Mouse (Mus musculus) neural tube, embryonic 11.5 days (tissue): ENCODE measurements around the gene Atp5d. TPM values are rescaled to one million over a fixed set of nuclear protein-coding genes. Genes with fewer than 3 reads are reported as not detected.
A peak's percentile ranks its signal among the peaks of the same experiment; 100 is the strongest.

Experiments
- ATAC-seq: fragments of 200-750 bp; cut with Nextera tagmentation; 2 replicates; pipeline ENCODE4 v1.8.0; 2017; ENCODE audit warnings: moderate number of reproducible peaks, mild to moderate bottlenecking, moderate TSS enrichment, moderate library complexity; ENCODE audit not compliant: insufficient read depth, low FRiP score, low TSS enrichment
- DNase-seq: peaks from one replicate; pipeline ENCODE4 v3.0.0-alpha.2; 2015; ENCODE audit warnings: low spot score
- H3K27ac ChIP-seq: fragments of 300-500 bp; sonication (generic); 2 replicates; pipeline ENCODE4 v1.5.1; 2014; ENCODE audit warnings: low read depth, mild to moderate bottlenecking, low read length
- H3K27me3 ChIP-seq: fragments of 300-500 bp; sonication (generic); 2 replicates; pipeline ENCODE4 v1.6.1; 2014; ENCODE audit warnings: mild to moderate bottlenecking, low read length, mixed read lengths; ENCODE audit not compliant: control insufficient read depth, insufficient read depth
- H3K36me3 ChIP-seq: fragments of 300-500 bp; sonication (generic); 2 replicates; pipeline ENCODE4 v1.6.1; 2014; ENCODE audit warnings: mild to moderate bottlenecking, low read length, moderate library complexity, mixed read lengths; ENCODE audit not compliant: control insufficient read depth, insufficient read depth
- H3K4me1 ChIP-seq: fragments of 300-500 bp; sonication (generic); 2 replicates; pipeline ENCODE4 v1.6.1; 2014; ENCODE audit warnings: low read length, mixed read lengths; ENCODE audit not compliant: control insufficient read depth, insufficient read depth
- H3K4me2 ChIP-seq: fragments of 300-500 bp; sonication (generic); 2 replicates; pipeline ENCODE4 v1.6.1; 2014; ENCODE audit warnings: low read depth, mild to moderate bottlenecking, moderate library complexity
- H3K4me3 ChIP-seq: fragments of 300-500 bp; sonication (generic); 2 replicates; pipeline ENCODE4 v1.5.1; 2014; ENCODE audit warnings: low read depth, low read length
- H3K9ac ChIP-seq: fragments of 300-500 bp; sonication (generic); 2 replicates; pipeline ENCODE4 v1.6.1; 2014; ENCODE audit warnings: mild to moderate bottlenecking, low read length
- H3K9me3 ChIP-seq: fragments of 300-500 bp; sonication (generic); 2 replicates; pipeline ENCODE4 v1.6.1; 2016; ENCODE audit warnings: low read length; ENCODE audit not compliant: control insufficient read depth
- WGBS: fragments of 180-500 bp; shearing (Covaris S2); extraction: QIAGEN DNeasy Blood & Tissue Kit; methylation state at CpG from one replicate; pipeline ENCODE4 v1.1.7; 2014; 5-methylcytosine and 5-hydroxymethylcytosine counted together
- polyA plus RNA-seq: library from polyadenylated mRNA; unstranded; fragments of >200 nt; fragmentation: Nextera tagmentation; extraction: Ambion mirVana; gene quantifications from 2 replicates; pipeline ENCODE4 v1.2.1, GENCODE M21; 2014

Gene Atp5d
- polyA plus RNA-seq, 1 experiment from 2014 or later = 386 TPM

DNA sequence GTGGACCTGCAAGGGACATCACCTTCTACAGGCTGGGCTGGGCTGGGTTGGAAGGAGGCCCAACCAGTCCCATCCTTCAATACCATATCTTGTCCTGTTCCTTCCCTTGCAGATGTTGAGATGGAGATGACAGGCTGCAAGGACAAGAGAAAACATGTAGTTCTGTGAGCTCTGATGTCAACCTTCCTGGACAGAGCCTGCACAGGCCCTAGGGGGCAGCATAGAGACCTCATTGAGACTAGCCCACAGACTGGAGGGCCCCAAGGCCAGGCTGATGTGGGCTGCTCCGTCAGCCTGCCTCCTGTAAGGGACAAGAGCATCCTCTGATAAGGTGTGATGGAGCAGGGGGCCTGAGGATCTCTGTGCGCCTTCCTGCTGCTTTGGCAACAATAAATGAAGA is 36.3 kb downstream of the Atp5d start:
- H3K9me3 ChIP-seq = no peaks in the 10 kb centered on the region
- no peak overlapping the region for H3K27ac ChIP-seq
- peaks cover 9% of the 10 kb centered on the region; the same call in 1 of the 2 replicates for H3K4me1 ChIP-seq
- peak; percentile 66 for DNase-seq
- H3K4me3 ChIP-seq = no peak overlapping the region
- peaks cover 18% of the 10 kb centered on the region for H3K36me3 ChIP-seq
- 57% methylated on average over 2 of the region's 2 CpGs for WGBS
- no peak overlapping the region for H3K9ac ChIP-seq
- ATAC-seq = no peak
- H3K27me3 ChIP-seq = no peaks in the 10 kb centered on the region
- H3K4me2 ChIP-seq = no peak overlapping the region

DNA sequence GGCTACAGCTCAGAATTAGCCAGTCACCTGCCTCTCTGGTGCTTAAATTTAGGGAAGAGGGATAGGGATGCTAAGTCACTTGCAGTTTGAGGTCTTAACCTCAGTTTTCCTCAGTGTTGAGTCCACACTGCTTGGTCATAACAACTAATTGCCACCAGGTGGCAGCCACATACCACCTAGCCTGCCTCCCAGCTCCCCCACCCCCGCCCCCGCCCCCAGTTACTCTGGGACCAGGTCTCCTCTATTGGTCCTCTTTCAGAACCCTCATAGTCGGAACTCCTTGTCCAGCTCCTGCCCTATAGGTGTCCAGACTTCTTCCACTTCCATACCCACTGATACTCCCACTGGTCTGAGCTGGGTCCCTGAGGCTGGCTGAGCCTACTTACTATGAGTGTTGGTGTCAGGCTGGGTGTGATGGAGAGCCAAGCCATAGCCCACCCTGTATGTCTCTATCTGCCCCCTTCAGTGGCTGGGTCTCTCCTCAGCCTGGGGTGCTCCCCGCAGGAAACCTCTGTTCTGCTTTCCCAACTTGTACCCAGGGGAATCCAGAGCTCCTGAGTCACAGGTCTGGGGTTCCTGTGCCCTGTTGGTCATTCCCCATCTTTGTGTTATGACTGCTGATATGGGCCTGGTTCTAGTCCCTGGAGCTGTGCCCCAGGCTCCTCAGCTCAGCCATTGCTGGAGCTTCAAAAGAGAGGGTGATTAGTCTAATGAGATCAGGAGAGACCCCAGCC is 37.3 kb downstream of the Atp5d start:
- no peak overlapping the region for H3K4me3 ChIP-seq
- H3K9me3 ChIP-seq = no peaks in the 10 kb centered on the region
- H3K4me2 ChIP-seq = no peak overlapping the region
- H3K36me3 ChIP-seq = peaks cover 10% of the 10 kb centered on the region
- H3K9ac ChIP-seq = peak overlapping the region; percentile 6; the same call in 1 of the 2 replicates
- no peak overlapping the region for H3K27ac ChIP-seq
- peak; percentile 55 for DNase-seq
- ATAC-seq = no peak
- H3K27me3 ChIP-seq = no peaks in the 10 kb centered on the region
- WGBS = 28% methylated on average over 4 of the region's 4 CpGs
- peaks cover 12% of the 10 kb centered on the region for H3K4me1 ChIP-seq

DNA sequence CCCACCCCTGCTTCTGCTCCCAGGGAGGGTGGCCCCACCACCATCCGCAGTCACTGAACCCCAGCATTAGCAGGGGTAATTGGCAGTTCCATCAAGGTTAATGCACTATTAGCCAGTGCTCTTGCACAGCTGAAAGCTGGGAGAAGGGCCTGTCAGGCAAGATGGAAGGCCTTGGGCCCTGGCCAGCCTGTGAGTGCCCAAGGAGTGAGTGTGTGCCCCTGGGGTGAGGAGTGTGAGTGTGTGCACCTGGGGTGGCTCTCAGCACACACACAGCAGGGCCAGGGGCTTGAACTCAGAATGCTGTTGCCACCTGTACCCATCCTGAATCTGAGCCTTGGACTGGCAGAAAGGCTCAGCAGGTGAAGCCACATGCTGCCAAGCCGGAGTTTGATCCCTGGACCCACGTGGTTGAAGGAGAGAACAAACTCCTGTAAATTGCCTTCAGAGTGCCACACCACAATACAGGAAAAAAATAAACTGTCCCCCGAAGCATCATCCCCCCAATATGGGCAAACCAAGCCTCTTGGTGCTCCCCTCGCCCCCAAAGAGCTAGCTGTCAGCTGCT is 37.9 kb downstream of the Atp5d start:
- Histone ChIP-seq H3K27ac (no peak overlapping the region), H3K4me3 (no peak overlapping the region), H3K4me2 (no peak overlapping the region), H3K36me3 (0 out of 2 replicates have a peak, but pooled peaks cover 7% of the 10 kb centered on the region), H3K9me3 (no peaks in the 10 kb centered on the region), H3K9ac (0 out of 2 replicates have a peak overlapping the region, but pooled peaks have one; percentile 6), H3K4me1 (peaks cover 18% of the 10 kb centered on the region), H3K27me3 (no peaks in the 10 kb centered on the region)
- DNase-seq (no peak), ATAC-seq (no peak)
- 83% methylated on average over 5 of the region's 5 CpGs for WGBS

DNA sequence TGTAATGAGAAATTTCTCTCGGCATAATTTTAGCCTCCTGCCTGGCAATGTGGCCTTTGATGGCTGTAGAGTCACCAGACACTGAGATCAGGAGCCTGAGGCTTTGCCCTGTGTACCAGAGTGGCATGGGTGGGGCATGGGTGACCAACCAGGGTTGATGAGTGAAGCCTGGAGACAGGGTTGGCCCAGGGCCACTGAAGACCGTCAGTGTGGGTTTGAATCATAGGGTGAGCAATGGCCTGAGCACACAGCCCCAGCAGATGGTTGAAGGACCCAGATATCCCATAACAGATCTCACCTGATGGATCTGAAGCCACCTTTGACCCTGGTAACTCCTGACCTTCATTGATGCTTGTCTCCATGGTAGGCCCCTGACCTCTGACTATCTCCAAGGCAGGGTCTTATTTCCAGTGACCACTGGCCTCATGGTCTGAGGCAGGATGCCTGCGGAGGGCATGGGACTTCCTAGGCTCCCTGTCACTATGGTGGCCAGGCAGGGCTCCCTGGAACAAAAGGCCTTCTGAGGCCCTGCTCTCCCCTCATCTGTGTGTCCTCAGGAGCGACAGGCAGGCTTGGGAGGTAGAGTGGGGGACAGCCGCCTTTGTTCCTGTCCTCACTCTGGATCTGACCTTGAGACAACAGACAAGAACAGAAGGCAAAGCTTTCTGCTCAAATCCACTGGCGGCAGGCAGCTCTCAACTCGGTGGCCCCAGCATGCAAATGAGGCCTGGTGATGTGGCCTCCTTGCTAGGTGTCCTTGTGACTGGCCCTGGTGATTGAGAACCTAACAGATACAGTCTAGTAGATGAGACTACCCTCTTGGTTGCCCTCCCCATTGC is 39.2 kb downstream of the Atp5d start:
- H3K27ac ChIP-seq = no peak overlapping the region
- WGBS = 68% methylated on average over 7 of the region's 7 CpGs
- H3K4me3 ChIP-seq = no peak overlapping the region
- H3K9ac ChIP-seq = no peak overlapping the region
- H3K4me1 ChIP-seq = peaks cover 16% of the 10 kb centered on the region
- H3K36me3 ChIP-seq = no peaks in the 10 kb centered on the region
- H3K27me3 ChIP-seq = no peaks in the 10 kb centered on the region
- no peak overlapping the region for H3K4me2 ChIP-seq
- H3K9me3 ChIP-seq = no peaks in the 10 kb centered on the region
- DNase-seq (no peak), ATAC-seq (no peak)

DNA sequence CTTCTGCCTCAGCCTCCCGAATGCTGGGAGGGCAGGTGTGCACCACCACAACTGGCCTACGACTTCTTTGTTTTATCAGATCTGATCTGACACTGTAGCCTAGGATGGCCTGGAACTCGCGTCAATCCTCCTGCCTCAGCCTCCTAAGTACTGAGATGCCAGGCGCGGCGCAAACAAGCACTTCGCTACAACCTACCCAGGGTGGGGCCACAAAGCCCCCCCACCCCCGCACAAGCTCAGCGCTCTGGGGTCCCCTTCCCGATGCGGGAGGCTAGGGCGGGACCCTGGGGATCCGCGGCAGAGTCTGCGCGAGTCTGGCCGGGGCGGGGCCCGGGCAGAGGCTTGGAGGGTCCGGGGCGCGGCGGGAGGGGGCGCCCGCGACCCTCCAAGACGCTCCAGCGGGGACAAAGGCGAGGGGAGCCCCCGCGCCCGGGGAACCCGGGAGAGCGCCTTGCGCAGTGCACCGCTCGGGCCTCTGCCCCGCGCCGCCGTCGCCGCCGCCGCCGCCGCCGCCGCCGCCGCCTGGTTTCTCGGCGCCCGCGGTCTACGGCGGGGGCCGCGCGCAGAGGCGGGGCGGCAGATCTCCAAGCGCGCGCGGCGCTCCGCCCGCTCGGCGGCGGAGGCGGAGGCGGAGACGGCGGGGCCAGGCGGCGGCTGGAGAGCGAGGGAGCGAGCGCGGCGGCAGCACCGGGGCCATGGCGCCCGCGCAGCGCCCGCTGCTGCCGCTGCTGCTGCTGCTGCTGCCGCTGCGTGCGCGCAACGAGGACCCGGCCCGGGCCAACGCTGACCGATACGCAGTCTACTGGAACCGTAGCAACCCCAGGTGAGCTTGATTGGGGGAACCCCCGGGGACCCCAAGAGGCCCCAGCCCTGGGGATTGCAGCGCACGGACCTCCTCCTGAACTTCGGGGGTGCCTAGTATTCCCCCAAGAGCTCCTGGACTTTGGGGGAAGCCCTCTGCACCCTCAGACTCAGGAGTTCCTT is 40.9 kb downstream of the Atp5d start, which contains the start of gene Efna2:
Efna2 (plus strand) TSS at position 415 of the 984 bp plus-strand sequence.
- Histone ChIP-seq H3K4me3 (peak within 1 kb of the TSS; percentile 67), H3K4me2 (peak within 1 kb of the TSS; percentile 70), H3K27me3 (no peaks in the 10 kb centered on the region), H3K4me1 (peaks cover 16% of the 10 kb centered on the region), H3K9ac (peak within 1 kb of the TSS; percentile 86), H3K36me3 (no peaks in the 10 kb centered on the region), H3K9me3 (no peaks in the 10 kb centered on the region), H3K27ac (peak within 1 kb of the TSS; percentile 71)
- WGBS = 2% methylated on average over 78 of the region's 106 CpGs
- DNase-seq = peak; percentile 86
- peak; percentile 66 for ATAC-seq

DNA sequence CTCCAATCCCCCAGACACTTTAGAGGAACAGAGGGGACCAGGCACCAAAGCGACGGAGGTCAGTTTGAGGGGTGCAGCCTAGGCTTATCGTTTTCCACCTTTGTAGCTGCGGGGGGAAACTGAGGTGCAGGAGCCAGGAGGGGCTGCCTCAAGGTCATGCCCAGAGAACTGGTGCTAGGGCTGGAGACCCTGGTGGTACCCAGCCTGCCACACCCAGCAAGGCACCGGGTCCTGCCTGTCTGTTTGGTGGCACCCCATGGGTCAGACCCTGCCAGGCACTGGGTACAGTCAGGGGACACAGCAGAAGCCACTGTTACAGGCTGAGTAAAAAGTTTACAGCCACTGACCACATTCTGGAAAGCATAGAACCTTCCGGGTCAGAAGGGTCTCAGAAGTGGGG is 41.9 kb downstream of the Atp5d start:
- H3K9me3 ChIP-seq = no peaks in the 10 kb centered on the region
- H3K4me3 ChIP-seq = peak overlapping the region; percentile 67
- no peak overlapping the region for H3K27ac ChIP-seq
- DNase-seq = no peak
- peak overlapping the region; percentile 70 for H3K4me2 ChIP-seq
- no peaks in the 10 kb centered on the region for H3K27me3 ChIP-seq
- WGBS = 49% methylated on average over 6 of the region's 6 CpGs
- H3K9ac ChIP-seq = peak overlapping the region; percentile 86
- no peak for ATAC-seq
- H3K4me1 ChIP-seq = peaks cover 16% of the 10 kb centered on the region
- H3K36me3 ChIP-seq = no peaks in the 10 kb centered on the region

DNA sequence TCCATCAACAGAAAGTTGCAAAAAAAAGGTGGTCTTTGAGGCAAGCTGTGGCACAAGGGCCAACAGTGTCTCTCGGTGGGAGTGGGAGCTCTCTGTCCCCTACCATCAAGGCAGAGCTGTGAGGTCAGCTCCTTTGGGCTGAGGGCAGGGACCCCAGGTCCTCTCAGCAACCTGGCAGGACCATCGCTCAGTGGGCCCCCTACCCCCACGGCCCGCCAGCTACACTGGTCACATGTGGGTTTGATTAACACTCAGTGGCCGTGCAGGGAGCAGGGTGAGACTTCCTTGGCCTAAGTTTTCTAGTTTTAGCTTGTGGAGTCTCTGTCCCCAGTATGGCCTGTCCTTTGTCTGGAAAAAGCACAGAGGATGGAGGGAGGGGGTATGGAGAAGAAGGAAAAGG is 42.4 kb downstream of the Atp5d start:
- peak overlapping the region; percentile 86 for H3K9ac ChIP-seq
- 56% methylated on average over 5 of the region's 5 CpGs for whole genome bisulfite sequencing
- ATAC-seq (no peak), DNase-seq (no peak)
- H3K4me2 ChIP-seq = peak overlapping the region; percentile 70
- H3K27ac ChIP-seq = no peak overlapping the region
- H3K36me3 ChIP-seq = no peaks in the 10 kb centered on the region
- H3K4me1 ChIP-seq = peaks cover 16% of the 10 kb centered on the region
- no peaks in the 10 kb centered on the region for H3K9me3 ChIP-seq
- no peaks in the 10 kb centered on the region for H3K27me3 ChIP-seq
- peak overlapping the region; percentile 67 for H3K4me3 ChIP-seq

DNA sequence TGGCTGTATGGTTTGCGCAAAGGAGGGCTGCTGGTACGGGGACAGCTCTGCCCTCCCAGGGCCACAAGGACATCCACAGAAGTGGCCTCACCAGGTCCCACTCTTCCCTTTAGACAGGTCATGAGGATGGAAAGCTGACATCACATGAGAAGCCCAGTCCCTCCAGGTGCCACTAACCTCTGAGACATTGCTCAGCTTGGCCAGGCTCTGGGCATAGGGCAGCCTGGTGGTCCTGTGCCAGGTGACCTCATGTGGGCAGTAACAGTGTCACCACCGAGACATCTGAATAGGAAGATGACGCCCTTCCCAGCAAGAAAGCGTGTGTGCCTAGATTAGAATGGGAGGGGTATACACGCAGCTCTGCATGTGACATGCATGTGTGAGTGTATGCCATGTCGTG is 44.1 kb downstream of the Atp5d start:
- Histone ChIP-seq H3K4me2 (no peak overlapping the region), H3K27ac (no peak overlapping the region), H3K36me3 (no peaks in the 10 kb centered on the region), H3K9me3 (no peaks in the 10 kb centered on the region), H3K4me1 (peaks cover 16% of the 10 kb centered on the region), H3K4me3 (no peak overlapping the region), H3K9ac (no peak overlapping the region), H3K27me3 (peaks cover 3% of the 10 kb centered on the region; the same call in 1 of the 2 replicates)
- ATAC-seq (no peak), DNase-seq (no peak)
- WGBS = 95% methylated on average over 7 of the region's 7 CpGs
